Mouse (Mus musculus): Measurements from ENCODE around the gene Fastkd1. TPM values are rescaled to one million over a fixed set of nuclear protein-coding genes. Genes with fewer than 3 reads are reported as not detected.

Fastkd1 gene
- 10 to 100 TPM in 1 of 2 experiments, 1 to 10 TPM in 1; 9.8 to 14.3 TPM for polyA plus RNA-seq (2017; shearing (Covaris generic))

DNA sequence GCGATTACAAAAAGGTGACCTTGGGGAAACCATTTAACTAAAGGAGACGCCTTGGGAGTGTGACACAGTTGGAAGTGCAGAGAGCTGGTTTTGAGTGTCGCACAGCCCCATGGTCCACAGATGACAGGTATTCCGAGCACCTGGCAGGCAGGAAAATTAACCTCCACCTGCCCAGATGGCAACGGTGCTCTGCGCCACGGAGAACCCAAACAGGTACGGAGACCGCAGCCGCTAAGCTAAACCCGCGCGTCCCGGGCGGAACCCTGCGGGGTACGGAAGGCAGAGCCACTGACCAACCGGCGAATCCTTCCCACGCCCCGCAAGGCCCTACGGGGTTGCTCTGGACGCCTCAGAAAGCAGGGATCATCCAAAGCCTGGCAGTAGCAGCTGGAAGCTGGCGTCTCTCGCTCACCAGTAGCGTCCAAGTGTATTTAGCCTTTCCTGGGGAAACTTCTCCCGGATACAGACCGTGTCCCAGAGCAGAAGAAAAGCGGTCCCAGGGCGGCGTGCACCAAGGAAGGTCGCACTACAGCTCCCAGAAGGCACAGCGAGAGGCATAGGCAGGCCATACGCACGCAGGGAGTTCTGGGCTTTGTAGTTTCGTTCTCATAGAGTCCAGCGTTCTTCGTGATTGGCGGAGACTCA lies at the start of gene Fastkd1:
Gene Fastkd1, minus strand, starts transcription at position 536 of the 645 bp plus-strand sequence.

DNA sequence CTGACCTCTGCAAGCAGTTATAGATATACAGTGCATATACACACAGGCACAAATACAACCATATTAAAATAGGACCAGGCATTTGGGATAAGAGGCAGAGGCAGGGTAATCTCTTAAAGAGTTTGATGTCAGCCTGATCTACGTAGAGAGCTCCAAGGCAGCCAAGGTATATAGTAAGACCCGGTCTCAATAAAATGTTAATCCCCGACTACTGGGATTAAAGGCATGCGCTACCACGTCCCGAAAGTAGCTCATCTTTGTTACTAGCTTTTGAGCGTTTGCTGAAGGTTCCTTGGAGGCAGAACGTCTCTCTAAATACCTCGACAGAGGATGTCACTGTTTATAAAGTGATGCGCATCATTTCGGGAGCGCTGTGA lies 8.9 kb upstream of the Fastkd1 start, which contains the start of gene Ppig:
Gene Ppig, plus strand, starts transcription at position 273 of the 377 bp plus-strand sequence.

GRCm38 (mm10) chr2:69669853-69670252 lies 43.5 kb downstream of the Fastkd1 start, which contains the start of gene Klhl41:
TSS of gene Klhl41 (plus strand) at chr2:69670120.

DNA sequence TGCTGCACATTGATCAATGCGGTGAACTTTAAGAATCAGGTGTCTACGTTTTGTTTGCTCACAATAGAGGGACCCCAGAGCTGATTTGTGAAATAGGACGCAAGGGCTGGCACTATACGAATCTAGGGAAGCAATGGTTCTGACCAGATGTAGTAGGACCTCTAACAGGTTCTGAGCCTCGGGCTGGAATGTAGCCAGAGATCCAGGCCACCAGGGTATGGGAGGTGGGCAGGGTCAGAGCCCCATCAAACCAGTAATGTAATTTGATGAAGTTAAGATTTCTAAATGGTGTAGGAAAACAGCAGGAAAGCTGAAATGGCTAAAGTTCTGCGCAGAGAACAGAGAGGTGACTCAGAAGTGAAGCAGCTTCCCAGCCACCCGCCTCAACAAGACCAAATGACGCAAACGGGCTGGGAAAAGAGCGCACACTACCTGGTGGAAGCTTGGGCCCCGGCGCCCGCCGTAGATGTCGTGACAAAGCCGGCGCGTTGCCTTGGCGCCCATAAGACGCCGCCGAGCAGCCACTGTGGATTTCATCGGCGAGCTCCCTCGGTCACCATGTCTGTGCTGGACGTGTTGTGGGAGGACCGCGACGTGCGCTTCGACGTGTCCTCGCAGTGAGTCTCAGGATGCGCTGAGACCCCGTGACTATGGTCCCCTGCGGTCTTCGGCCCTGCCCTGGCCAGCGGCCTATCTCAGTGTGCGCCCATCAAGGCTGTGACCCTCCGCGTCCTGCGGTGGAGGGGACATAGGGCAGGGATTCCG lies 66.4 kb downstream of the Fastkd1 start, which contains the start of gene Bbs5:
Gene Bbs5, plus strand, starts transcription at position 446 of the 765 bp plus-strand sequence.

Other genes starting within 250 kb of the Fastkd1 start
- under 1 TPM; 0.48 to 0.51 TPM for gene Lrp2, start 127.5 kb downstream of the Fastkd1 start, polyA plus RNA-seq (2017; shearing (Covaris generic))
- gene Bbs5, start 66.3 kb downstream of the Fastkd1 start, polyA plus RNA-seq (2017; shearing (Covaris generic)), result 1 to 10 TPM in 1 of 2 experiments, under 1 TPM in 1; 0.54 to 4.5 TPM
- gene Klhl41, start 43.4 kb downstream of the Fastkd1 start, polyA plus RNA-seq (2017; shearing (Covaris generic)), result under 1 TPM in 1 of 2 experiments, not detected in 1; 0.06 TPM
- gene Ppig, start 9.0 kb upstream of the Fastkd1 start, polyA plus RNA-seq (2017; shearing (Covaris generic)), result 100 to 1,000 TPM; 183 to 197 TPM
- 1 to 10 TPM; 3.9 to 4.2 TPM for gene Ccdc173, start 76.1 kb upstream of the Fastkd1 start, polyA plus RNA-seq (2017; shearing (Covaris generic))
- gene Phospho2, start 76.1 kb upstream of the Fastkd1 start, polyA plus RNA-seq (2017; shearing (Covaris generic)), result 10 to 100 TPM; 43.5 to 44.2 TPM
- under 1 TPM in 1 of 2 experiments, not detected in 1; 0.45 TPM for gene Klhl23, start 108.4 kb upstream of the Fastkd1 start, polyA plus RNA-seq (2017; shearing (Covaris generic))
- gene Ssb, start 148.0 kb upstream of the Fastkd1 start, polyA plus RNA-seq (2017; shearing (Covaris generic)), result 100 to 1,000 TPM; 346 to 364 TPM
- gene Mettl5, start 172.1 kb upstream of the Fastkd1 start, polyA plus RNA-seq (2017; shearing (Covaris generic)), result 10 to 100 TPM; 28.1 to 32.3 TPM
- 10 to 100 TPM; 19.5 to 24.8 TPM for gene Ubr3, start 183.7 kb upstream of the Fastkd1 start, polyA plus RNA-seq (2017; shearing (Covaris generic))

Data from inflammation-experienced regulatory T-cells (primary cell).